In genomic region chr13:109231848-109232460, GRCm38 (mm10) we compare ENCODE assay signal across 9 mouse cellular contexts.
DNase-seq lines count a peak whose midpoint lies in the region; ATAC-seq and TF ChIP-seq lines count a peak whose summit lies in the region.
"Had no signal": no experiment of that assay in that cellular context is flagged by ENCODE, and none has a peak within 500 bp of the region (broad histone marks: within the 10 kb centered on the region; RNA-seq: fewer than 3 reads in every experiment).

No protein-coding gene starts in this region.

- WGBS in heart, embryonic 13.5 days: 58% methylated on average over 18 of the region's 18 CpGs
- 60% methylated on average over 18 of the region's 18 CpGs for WGBS in heart, embryonic 11.5 days (ENCODE audit: insufficient replicate concordance)
- 16% methylated on average over 18 of the region's 18 CpGs for WGBS in thymus, adult 2 months
- WGBS in liver, embryonic 14.5 days (ENCODE audit: insufficient replicate concordance): 15% methylated on average over 18 of the region's 18 CpGs

- H3K27me3 ChIP-seq in heart, embryonic 13.5 days (replicated peaks): no peaks in the 10 kb centered on the region
- no peaks in the 10 kb centered on the region for H3K27me3 ChIP-seq in heart, embryonic 11.5 days (ENCODE audit: control insufficient read depth, insufficient read depth, low read length)
- H3K27me3 ChIP-seq in thymus, adult 2 months (ENCODE audit: control insufficient read depth, insufficient read depth, low read length): no peaks in the 10 kb centered on the region
- H3K27me3 ChIP-seq in liver, embryonic 14.5 days (ENCODE audit: control insufficient read depth, insufficient read depth, low read length): no peaks in the 10 kb centered on the region
- H3K27me3 ChIP-seq in splenic B cell, adult 2 months (ENCODE audit: control insufficient read depth, insufficient read depth, low read length, poor library complexity, severe bottlenecking): no peaks in the 10 kb centered on the region

- TF ChIP-seq EP300 in liver, embryonic 14.5 days (IDR thresholded peaks at IDR 0.05; ENCODE audit: low read depth): no peak

- H3K4me3 ChIP-seq in heart, embryonic 13.5 days: no peak overlapping the region
- no peak overlapping the region for H3K4me3 ChIP-seq in heart, embryonic 11.5 days (ENCODE audit: low read depth, low read length)
- peak overlapping the region; percentile 33 for H3K4me3 ChIP-seq in thymus, adult 2 months (ENCODE audit: control insufficient read depth, insufficient read depth, low read length)
- H3K4me3 ChIP-seq in liver, embryonic 14.5 days (ENCODE audit: insufficient read depth in 1 of 2, low read depth in 2 of 2, low read length in 2 of 2): no peak overlapping the region

- peak overlapping the region; percentile 33; the same call in 1 of the 2 replicates for H3K4me2 ChIP-seq in heart, embryonic 13.5 days
- no peak overlapping the region for H3K4me2 ChIP-seq in heart, embryonic 11.5 days
- H3K4me2 ChIP-seq in liver, embryonic 14.5 days (ENCODE audit: low read depth): peak overlapping the region; percentile 48

- H3K27ac ChIP-seq in heart, embryonic 13.5 days (replicated peaks): peak overlapping the region; percentile 54
- no peak overlapping the region for H3K27ac ChIP-seq in heart, embryonic 11.5 days (ENCODE audit: low read depth, low read length)
- H3K27ac ChIP-seq in thymus, adult 2 months (ENCODE audit: control insufficient read depth, insufficient read depth, low read length): peak overlapping the region; percentile 43; the same call in 1 of the 2 replicates
- H3K27ac ChIP-seq in liver, embryonic 14.5 days: no peak overlapping the region

- DNase-seq in thymus, adult 2 months: no peak
- DNase-seq in thymus, postnatal 4 days: no peak
- DNase-seq in liver, embryonic 14.5 days (ENCODE audit: low read depth in 3 of 3, low spot score in 3 of 3): no peak
- DNase-seq in splenic B cell, adult 2 months (ENCODE audit: low read depth, low spot score): peak; percentile 19
- DNase-seq in layer of hippocampus, postnatal 25 days (ENCODE audit: extremely low spot score in 1 of 2, low spot score in 1 of 2): no peak
- DNase-seq in gastrocnemius, postnatal 25 days: no peak

- no peak for TF ChIP-seq POLR2A in thymus, adult 2 months (IDR thresholded peaks at IDR 0.05; ENCODE audit: control insufficient read depth, extremely low read depth, insufficient read depth, low read length, poor library complexity)

- TF ChIP-seq CTCF in thymus, adult 2 months (IDR thresholded peaks at IDR 0.05; ENCODE audit: borderline replicate concordance, control insufficient read depth, extremely low read depth, insufficient read depth, low read length, poor library complexity): no peak
- no peak for TF ChIP-seq CTCF in liver, embryonic 14.5 days (IDR thresholded peaks at IDR 0.05; ENCODE audit: low read depth)

- peaks cover 40% of the 10 kb centered on the region for H3K4me1 ChIP-seq in heart, embryonic 13.5 days
- no peaks in the 10 kb centered on the region; the same call in 1 of the 2 replicates for H3K4me1 ChIP-seq in heart, embryonic 11.5 days (ENCODE audit: control insufficient read depth, insufficient read depth, low read length)
- H3K4me1 ChIP-seq in thymus, adult 2 months (replicated peaks; ENCODE audit: control insufficient read depth, insufficient read depth, low read length): peaks cover 15% of the 10 kb centered on the region
- peaks cover 0 to 19% of the 10 kb centered on the region in 2 experiments; a peak in 3 of 4 replicates for H3K4me1 ChIP-seq in liver, embryonic 14.5 days (replicated peaks; ENCODE audit: control insufficient read depth in 2 of 2, insufficient read depth in 2 of 2, low read length in 1 of 2)

- no peak overlapping the region for H3K9ac ChIP-seq in heart, embryonic 13.5 days
- H3K9ac ChIP-seq in heart, embryonic 11.5 days (ENCODE audit: low read depth, low read length): no peak overlapping the region
- H3K9ac ChIP-seq in liver, embryonic 14.5 days (replicated peaks): no peak overlapping the region

- no peaks in the 10 kb centered on the region for H3K9me3 ChIP-seq in heart, embryonic 13.5 days
- no peaks in the 10 kb centered on the region for H3K9me3 ChIP-seq in heart, embryonic 11.5 days (replicated peaks; ENCODE audit: control insufficient read depth, low read length)
- no peaks in the 10 kb centered on the region for H3K9me3 ChIP-seq in liver, embryonic 14.5 days (ENCODE audit: control insufficient read depth, low read length)

- no peak for ATAC-seq in heart, embryonic 13.5 days (ENCODE audit: extremely low read depth, insufficient number of reproducible peaks, low FRiP score, low TSS enrichment)
- ATAC-seq in heart, embryonic 11.5 days (replicated peaks; ENCODE audit: insufficient number of reproducible peaks, low FRiP score, low TSS enrichment): no peak
- ATAC-seq in liver, embryonic 14.5 days (ENCODE audit: insufficient read depth): no peak
- ATAC-seq: midbrain, embryonic 16.5 days had no signal

- no peaks in the 10 kb centered on the region for H3K36me3 ChIP-seq in heart, embryonic 13.5 days
- H3K36me3 ChIP-seq in heart, embryonic 11.5 days (ENCODE audit: control insufficient read depth, insufficient read depth, low read length): no peaks in the 10 kb centered on the region
- H3K36me3 ChIP-seq in thymus, adult 2 months (ENCODE audit: control insufficient read depth, insufficient read depth, low read length): no peaks in the 10 kb centered on the region
- H3K36me3 ChIP-seq in liver, embryonic 14.5 days (replicated peaks; ENCODE audit: control insufficient read depth, insufficient read depth, low read depth): no peaks in the 10 kb centered on the region
- no peaks in the 10 kb centered on the region for H3K36me3 ChIP-seq in splenic B cell, adult 2 months (ENCODE audit: control insufficient read depth, insufficient read depth, low read length, poor library complexity, severe bottlenecking)

Comparison
In these comparisons a context has a peak if more than half of its experiments do, and no peak if none do; other contexts are left out.
1. H3K27ac ChIP-seq: peak in heart, embryonic 13.5 days (single experiment) and thymus, adult 2 months (single experiment); none in heart, embryonic 11.5 days (single experiment) and liver, embryonic 14.5 days (single experiment).